Mouse (Mus musculus) CH12.LX (cell line): Measurements from ENCODE around the gene Strip1. TPM values are rescaled to one million over a fixed set of nuclear protein-coding genes. Genes with fewer than 3 reads are reported as not detected.

Source experiments
- DNase-seq: peaks from one replicate; pipeline ENCODE4 v3.0.0-alpha.2; 2013; ENCODE audit errors: extremely low read depth
- H3K27ac ChIP-seq: 2 replicates; pipeline ENCODE4 v1.5.1; 2012; ENCODE audit warnings: low read depth, mild to moderate bottlenecking, control low read depth, moderate library complexity; ENCODE audit not compliant: insufficient read depth
- H3K27me3 ChIP-seq: replicated peaks from 2 replicates; pipeline ENCODE3; 2012; ENCODE audit warnings: inconsistent platforms
- H3K36me3 ChIP-seq, 2 experiments: replicated peaks in 1 of 2; 2 replicates each; pipeline versions ENCODE3 to v1.6.1; 2012; ENCODE audit warnings: inconsistent platforms in 1 of 2, low read length in 1 of 2, mild to moderate bottlenecking in 1 of 2, mixed read lengths in 1 of 2, moderate library complexity in 1 of 2; ENCODE audit not compliant: control insufficient read depth in 1 of 2, insufficient read depth in 1 of 2
- H3K4me1 ChIP-seq, 2 experiments: 2 replicates each; pipeline ENCODE4 v1.6.1; 2012; ENCODE audit warnings: inconsistent platforms in 1 of 2, moderate library complexity in 1 of 2; ENCODE audit not compliant: insufficient read depth in 2 of 2, control insufficient read depth in 1 of 2
- H3K4me2 ChIP-seq: 2 replicates; pipeline ENCODE4 v1.6.1; 2012; ENCODE audit warnings: low read depth, mild to moderate bottlenecking, control low read depth; ENCODE audit not compliant: poor library complexity, insufficient read depth, severe bottlenecking
- H3K4me3 ChIP-seq, 3 experiments: fragments of 150-350 bp in 1 of 3; sonication (generic) in 1 of 3; replicated peaks in 1 of 3; 2 replicates each; pipeline versions ENCODE3 to v1.5.1; 2011 to 2012; ENCODE audit warnings: low read depth in 2 of 3, low read length in 2 of 3, mild to moderate bottlenecking in 2 of 3, moderate library complexity in 2 of 3, control low read depth in 1 of 3, improper control_type of control experiment in 1 of 3, inconsistent platforms in 1 of 3, mixed read lengths in 1 of 3; ENCODE audit not compliant: poor library complexity in 1 of 3
- H3K79me2 ChIP-seq: replicated peaks from 2 replicates; pipeline ENCODE4 v1.6.1; 2012; ENCODE audit warnings: mild to moderate bottlenecking, moderate library complexity; ENCODE audit not compliant: control insufficient read depth, poor library complexity, insufficient read depth, severe bottlenecking; ENCODE audit errors: extremely low read depth
- H3K9ac ChIP-seq: 2 replicates; pipeline ENCODE4 v1.6.1; 2012; ENCODE audit warnings: low read depth, mild to moderate bottlenecking, control low read depth, moderate library complexity; ENCODE audit not compliant: insufficient read depth
- H3K9me3 ChIP-seq: replicated peaks from 2 replicates; pipeline ENCODE3; 2012; ENCODE audit warnings: low read length, inconsistent platforms, mixed read lengths
- BHLHE40 ChIP-seq: IDR thresholded peaks from 2 replicates; pipeline ENCODE4 v1.6.1; 2011; ENCODE audit warnings: mild to moderate bottlenecking, low read depth, low read length, improper control_type of control experiment
- CHD1 ChIP-seq: IDR thresholded peaks from 2 replicates; pipeline ENCODE4 v1.6.1; 2012; ENCODE audit warnings: low read depth, low read length, improper control_type of control experiment, inconsistent platforms
- CHD2 ChIP-seq: IDR thresholded peaks from 2 replicates; pipeline ENCODE4 v1.6.1; 2011; ENCODE audit warnings: low read length, improper control_type of control experiment
- CTCF ChIP-seq, 2 experiments: IDR thresholded peaks in 1 of 2; conservative IDR thresholded peaks in 1 of 2; 2 replicates each; pipeline ENCODE4 v1.5.1; 2011 to 2012; ENCODE audit warnings: low read depth in 2 of 2, low read length in 2 of 2, improper control_type of control experiment in 1 of 2, inconsistent platforms in 1 of 2, mild to moderate bottlenecking in 1 of 2, moderate library complexity in 1 of 2
- E2F4 ChIP-seq: IDR thresholded peaks from 2 replicates; pipeline ENCODE4 v1.6.1; 2011; ENCODE audit warnings: low read depth, low read length, improper control_type of control experiment; ENCODE audit not compliant: insufficient replicate concordance
- EP300 ChIP-seq: IDR thresholded peaks from 2 replicates; pipeline ENCODE4 v1.6.1; 2011; ENCODE audit warnings: low read length, improper control_type of control experiment
- GABPA ChIP-seq: IDR thresholded peaks from 2 replicates; pipeline ENCODE4 v1.6.1; 2012; ENCODE audit warnings: low read depth, low read length, improper control_type of control experiment, inconsistent platforms; ENCODE audit not compliant: insufficient replicate concordance
- HCFC1 ChIP-seq: IDR thresholded peaks from 2 replicates; pipeline ENCODE4 v1.6.1; 2012; ENCODE audit warnings: low read depth, mild to moderate bottlenecking, inconsistent platforms, low read length, improper control_type of control experiment
- IRF4 ChIP-seq: IDR thresholded peaks from 2 replicates; pipeline ENCODE4 v1.6.1; 2014; ENCODE audit warnings: low read depth, mild to moderate bottlenecking, inconsistent platforms, low read length, improper control_type of control experiment
- KAT2A ChIP-seq: IDR thresholded peaks from 2 replicates; pipeline ENCODE4 v1.6.1; 2012; ENCODE audit warnings: low read length, improper control_type of control experiment, inconsistent platforms; ENCODE audit not compliant: insufficient replicate concordance
- MAFK ChIP-seq: IDR thresholded peaks from 2 replicates; pipeline ENCODE4 v1.6.1; 2011; ENCODE audit warnings: low read length, improper control_type of control experiment; ENCODE audit not compliant: insufficient replicate concordance
- MAZ ChIP-seq: IDR thresholded peaks from 2 replicates; pipeline ENCODE4 v1.6.1; 2012; ENCODE audit warnings: low read depth, mild to moderate bottlenecking, inconsistent platforms, low read length, improper control_type of control experiment, moderate library complexity
- MEF2A ChIP-seq: IDR thresholded peaks from 2 replicates; pipeline ENCODE4 v1.6.1; 2014; ENCODE audit warnings: low read depth, mild to moderate bottlenecking, inconsistent platforms, low read length, improper control_type of control experiment, borderline replicate concordance
- POLR2AphosphoS2 ChIP-seq: IDR thresholded peaks from 2 replicates; pipeline ENCODE4 v1.6.1; 2011; ENCODE audit warnings: low read depth, low read length, improper control_type of control experiment
- RAD21 ChIP-seq: IDR thresholded peaks from 2 replicates; pipeline ENCODE4 v1.6.1; 2011; ENCODE audit warnings: low read depth, mild to moderate bottlenecking, low read length, improper control_type of control experiment, moderate library complexity
- RCOR1 ChIP-seq: conservative IDR thresholded peaks from 2 replicates; pipeline ENCODE4 v1.6.1; 2012; ENCODE audit warnings: low read depth, mild to moderate bottlenecking, inconsistent platforms, low read length, improper control_type of control experiment
- SMC3 ChIP-seq: IDR thresholded peaks from 2 replicates; pipeline ENCODE4 v1.6.1; 2011; ENCODE audit warnings: low read depth, low read length, improper control_type of control experiment
- USF1 ChIP-seq: IDR thresholded peaks from 2 replicates; pipeline ENCODE4 v1.6.1; 2014; ENCODE audit warnings: low read depth, mild to moderate bottlenecking, inconsistent platforms, low read length, improper control_type of control experiment
- ZC3H11A ChIP-seq: IDR thresholded peaks from 2 replicates; pipeline ENCODE4 v1.6.1; 2012; ENCODE audit warnings: low read depth, mild to moderate bottlenecking, inconsistent platforms, low read length, improper control_type of control experiment
- ZMIZ1 ChIP-seq: IDR thresholded peaks from 2 replicates; pipeline ENCODE4 v1.6.1; 2012; ENCODE audit warnings: low read depth, mild to moderate bottlenecking, inconsistent platforms, low read length, improper control_type of control experiment
- dilution Hi-C: fragments of 300-500 bp; cut with MboI; formaldehyde crosslinking; loops from 2 replicates; pipeline ENCODE4 v1.14.3; 2020; ENCODE audit warnings: low sequenced_read_pairs; ENCODE audit not compliant: extremely low pct_unique_long_range_greater_than_20kb, extremely low pct_ligation_motif_present
- in situ Hi-C: fragments of 300-500 bp; cut with MboI; formaldehyde crosslinking; loops from 3 replicates; pipeline ENCODE4 v1.14.3; 2019; ENCODE audit warnings: low sequenced_read_pairs, low pct_ligation_motif_present, low pct_unique_long_range_greater_than_20kb, mixed read lengths
- polyA plus RNA-seq: library from polyadenylated mRNA; unstranded; fragments of >175 nt; gene quantifications from 2 replicates; pipeline ENCODE4 v1.2.1, GENCODE M21; 2012; ENCODE audit warnings: low read depth; ENCODE audit not compliant: insufficient read length
- total RNA-seq, 2 experiments: library from RNA; depleted of rRNA; stranded (reverse); fragments of 300-350 nt in 1 of 2; fragments of >200 nt in 1 of 2; gene quantifications; 2 replicates each; pipeline ENCODE4 v1.2.3; 2012 to 2014

Strip1 gene
- total and polyA plus RNA-seq, 3 experiments = 18.4 to 28.2 (median 27.0) TPM

DNA sequence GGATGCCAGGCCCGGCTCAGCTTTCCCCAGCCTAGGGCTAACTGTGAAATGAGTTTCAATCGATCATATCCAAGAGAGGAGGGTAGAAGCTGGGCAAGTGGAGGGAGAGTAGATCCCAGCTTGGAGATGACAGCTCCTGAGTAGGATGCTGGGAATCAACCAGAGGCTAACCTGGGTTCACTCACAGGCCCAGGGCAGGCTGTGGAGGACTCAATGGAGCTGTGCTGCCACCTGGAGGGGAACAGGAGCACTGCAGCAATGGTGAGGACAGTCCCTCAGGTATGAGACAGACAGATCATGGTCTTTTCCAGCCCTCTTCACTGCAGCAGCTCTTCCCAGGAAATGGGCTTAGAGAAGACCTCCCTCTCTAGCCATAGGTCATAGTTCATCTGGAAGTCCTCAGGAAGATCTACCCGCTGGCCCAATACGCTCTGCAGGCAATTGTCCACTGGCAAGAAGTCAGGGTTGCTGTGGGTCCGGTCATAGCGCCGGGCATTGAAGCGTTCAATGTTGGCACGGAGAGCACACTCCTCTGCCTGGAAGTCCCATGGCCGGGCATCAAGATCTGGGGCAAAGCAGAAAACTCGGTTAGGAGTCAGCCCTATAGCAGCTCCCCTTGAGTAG, 18.5 kb downstream of the Strip1 start:
- Histone ChIP-seq H3K36me3 (peaks cover 56 to 64% of the 10 kb centered on the region in 2 experiments), H3K4me3 (no peak overlapping the region), H3K27me3 (no peaks in the 10 kb centered on the region)

DNA sequence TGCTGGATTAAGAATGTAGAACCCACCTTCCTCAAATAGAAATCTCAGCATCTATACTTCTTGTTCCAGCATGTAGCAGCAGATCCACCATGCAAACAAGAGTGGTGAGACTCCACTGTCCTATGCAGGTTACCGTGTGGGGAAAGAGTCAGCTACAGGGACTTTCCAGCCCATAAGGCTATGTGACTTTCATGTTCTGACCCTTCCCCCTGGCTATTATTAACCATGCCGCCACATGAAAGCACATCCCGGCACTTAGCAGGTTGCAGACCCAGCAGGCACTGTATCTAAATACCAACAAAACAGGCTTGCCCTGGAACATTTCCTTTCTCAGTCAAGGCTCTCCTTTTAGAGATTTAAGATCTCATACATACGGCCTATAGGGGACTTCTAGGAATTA, 20.1 kb downstream of the Strip1 start:
- in situ Hi-C loops = loop anchor here (5.0 kb wide), 1 partner anchor 34 kb away; no protein-coding TSS in a partner anchor

More for the DNA sequence above, 18.5 kb downstream of the Strip1 start:
- H3K9me3 ChIP-seq = no peaks in the 10 kb centered on the region
- peaks cover 41 to 62% of the 10 kb centered on the region in 2 experiments for H3K4me1 ChIP-seq
- H3K27ac ChIP-seq = no peak overlapping the region
- in situ Hi-C loops = loop anchor here (5.0 kb wide), 1 partner anchor 36 kb away; no protein-coding TSS in a partner anchor
- H3K9ac ChIP-seq = no peak overlapping the region
- no peaks in the 10 kb centered on the region for H3K79me2 ChIP-seq
- H3K4me2 ChIP-seq = no peak overlapping the region
- TF ChIP-seq ZC3H11A (peak; percentile 78), POLR2AphosphoS2 (no peak), CHD2 (no peak), BHLHE40 (no peak), MAZ (no peak), RAD21 (peak; percentile 95), E2F4 (no peak), MEF2A (0 out of 2 replicates have a peak, but pooled peaks have one; percentile 40), CTCF (conservative IDR thresholded peaks at IDR 0.05 in 1 of 2, IDR thresholded peaks at IDR 0.05 in 1 of 2; ENCODE audit: low read depth in 2 of 2, low read length in 2 of 2) (peak; percentile 98), MAFK (no peak), RCOR1 (no peak), SMC3 (peak; percentile 96)
- dilution Hi-C loops = no loop called here
- DNase-seq = peak; percentile 79

More for the DNA sequence above, 20.1 kb downstream of the Strip1 start:
- H3K27me3 ChIP-seq = no peaks in the 10 kb centered on the region
- no peak for TF ChIP-seq ZC3H11A
- no peak for TF ChIP-seq HCFC1
- TF ChIP-seq EP300 = peak; percentile 52; the same call in 1 of the 2 replicates
- 0 out of 2 replicates have a peak, but pooled peaks have one; percentile 3 for TF ChIP-seq IRF4
- no peak for TF ChIP-seq CHD1
- no peak for TF ChIP-seq ZMIZ1
- TF ChIP-seq MEF2A = peak; percentile 91
- TF ChIP-seq GABPA = no peak
- no peak for TF ChIP-seq CTCF (conservative IDR thresholded peaks at IDR 0.05 in 1 of 2, IDR thresholded peaks at IDR 0.05 in 1 of 2; ENCODE audit: low read depth in 2 of 2, low read length in 2 of 2)
- no peak for TF ChIP-seq KAT2A
- TF ChIP-seq USF1 = no peak
- peak overlapping the region; percentile 36 for H3K27ac ChIP-seq
- peaks cover 52 to 65% of the 10 kb centered on the region in 2 experiments for H3K4me1 ChIP-seq
- no peak overlapping the region for H3K4me3 ChIP-seq
- peak overlapping the region; percentile 45 for H3K4me2 ChIP-seq
- peak; percentile 48 for DNase-seq
- no peaks in the 10 kb centered on the region for H3K9me3 ChIP-seq
- H3K9ac ChIP-seq = no peak overlapping the region
- H3K36me3 ChIP-seq = peaks cover 41 to 48% of the 10 kb centered on the region in 2 experiments
- dilution Hi-C loops = no loop called here
- no peaks in the 10 kb centered on the region for H3K79me2 ChIP-seq
